Mouse (Mus musculus): Measurements from ENCODE around the gene Egfl8.

GRCm38 (mm10) chr17:34657271-34657670 lies 41.5 kb upstream of the Egfl8 start:
- TF ChIP-seq POLR2A (IDR thresholded peaks at IDR 0.05; ENCODE audit: low read depth, low read length) (no peak), CTCF (IDR thresholded peaks at IDR 0.05; ENCODE audit: extremely low read depth, insufficient read depth, insufficient read length, insufficient replicate concordance) (no peak)

Data from spleen, adult 2 months (tissue).